Mouse (Mus musculus): Measurements from ENCODE around the gene Olfr520. TPM values are rescaled to one million over a fixed set of nuclear protein-coding genes. Genes with fewer than 3 reads are reported as not detected.
"Not testable (repeated sequence)": the region's sequence is repeated elsewhere in the genome, so short reads cannot be mapped to it uniquely, and the experiment has no call there.

Gene Olfr520
- polyA plus RNA-seq (2015; fragmentation: Nextera tagmentation; extraction: Ambion mirVana): not detected in 2 replicates

GRCm38 (mm10) chr7:99729973-99730372 is at the start of gene Olfr520:
TSS of gene Olfr520 (plus strand) at chr7:99730273.
- Histone ChIP-seq H3K4me1 (replicated peaks) (no peaks in the 10 kb centered on the region), H3K36me3 (no peaks in the 10 kb centered on the region), H3K9ac (no peak within 1 kb of the TSS), H3K27me3 (no peaks in the 10 kb centered on the region), H3K9me3 (no peaks in the 10 kb centered on the region), H3K4me3 (no peak within 1 kb of the TSS), H3K4me2 (no peak within 1 kb of the TSS), H3K27ac (replicated peaks) (no peak within 1 kb of the TSS)
- 85% methylated on average over 2 of the region's 2 CpGs for WGBS
- no peak for ATAC-seq (ENCODE audit: low FRiP score, low read depth)

GRCm38 (mm10) chr7:99680771-99681170 is 49.3 kb upstream of the Olfr520 start:
- WGBS: 75% methylated on average over 5 of the region's 5 CpGs
- no peaks in the 10 kb centered on the region for H3K27me3 ChIP-seq
- no peak overlapping the region for H3K4me2 ChIP-seq
- no peak overlapping the region for H3K27ac ChIP-seq (replicated peaks)
- H3K4me1 ChIP-seq (replicated peaks): no peaks in the 10 kb centered on the region
- no peaks in the 10 kb centered on the region for H3K36me3 ChIP-seq
- no peak overlapping the region for H3K9ac ChIP-seq
- no peak overlapping the region for H3K4me3 ChIP-seq
- H3K9me3 ChIP-seq: no peaks in the 10 kb centered on the region
- ATAC-seq (ENCODE audit: low FRiP score, low read depth): no peak

DNA sequence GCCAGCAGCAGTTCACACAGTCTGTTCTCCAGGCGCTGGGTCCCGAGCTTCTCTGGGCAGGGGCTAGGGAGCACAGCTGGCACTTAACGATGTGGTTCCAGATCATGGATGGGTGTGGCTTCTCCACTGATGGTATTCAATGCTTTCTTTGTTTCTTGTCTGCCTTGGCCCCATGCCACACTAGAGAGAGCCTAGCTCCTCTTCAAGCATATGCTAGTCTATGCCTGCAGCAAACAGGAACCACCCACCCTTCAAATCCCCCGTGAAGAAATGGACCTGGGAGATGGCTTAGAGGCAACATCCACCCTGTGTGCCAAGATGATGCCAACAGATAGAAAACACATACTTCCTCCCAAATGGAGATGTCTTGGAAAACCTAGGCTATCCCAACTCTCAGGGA is 46.0 kb upstream of the Olfr520 start:
- no peaks in the 10 kb centered on the region for H3K9me3 ChIP-seq
- H3K4me3 ChIP-seq: no peak overlapping the region
- H3K27ac ChIP-seq (replicated peaks): no peak overlapping the region
- no peaks in the 10 kb centered on the region for H3K27me3 ChIP-seq
- H3K4me1 ChIP-seq (replicated peaks): no peaks in the 10 kb centered on the region
- WGBS: 60% methylated on average over 4 of the region's 4 CpGs
- H3K4me2 ChIP-seq: no peak overlapping the region
- no peak for ATAC-seq (ENCODE audit: low FRiP score, low read depth)
- no peaks in the 10 kb centered on the region for H3K36me3 ChIP-seq
- H3K9ac ChIP-seq: no peak overlapping the region

DNA sequence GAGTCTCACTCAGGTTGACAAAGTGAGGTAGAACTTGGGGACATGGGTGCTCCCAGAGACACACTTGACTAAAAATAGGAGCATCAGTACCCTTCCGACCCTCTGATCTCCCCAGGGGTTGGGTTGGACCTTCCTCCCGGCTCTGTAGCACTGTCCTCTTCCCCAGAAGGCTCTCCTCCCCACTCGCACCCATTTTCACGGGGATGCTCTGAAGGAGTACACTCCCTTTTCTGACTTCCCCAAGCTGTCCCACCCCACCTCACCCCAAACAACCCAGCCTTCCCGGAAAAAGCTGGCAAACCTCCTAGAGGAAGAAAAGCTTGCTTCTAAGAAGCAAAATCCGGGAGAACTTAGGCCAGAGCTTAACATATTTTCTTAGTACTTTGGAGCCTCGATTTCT is 39.3 kb upstream of the Olfr520 start:
- Histone ChIP-seq H3K27ac (replicated peaks) (no peak overlapping the region), H3K4me3 (no peak overlapping the region), H3K36me3 (no peaks in the 10 kb centered on the region), H3K27me3 (no peaks in the 10 kb centered on the region), H3K9ac (no peak overlapping the region), H3K4me1 (replicated peaks) (no peaks in the 10 kb centered on the region), H3K4me2 (no peak overlapping the region), H3K9me3 (no peaks in the 10 kb centered on the region)
- 84% methylated on average over 7 of the region's 7 CpGs for WGBS
- no peak for ATAC-seq (ENCODE audit: low FRiP score, low read depth)

DNA sequence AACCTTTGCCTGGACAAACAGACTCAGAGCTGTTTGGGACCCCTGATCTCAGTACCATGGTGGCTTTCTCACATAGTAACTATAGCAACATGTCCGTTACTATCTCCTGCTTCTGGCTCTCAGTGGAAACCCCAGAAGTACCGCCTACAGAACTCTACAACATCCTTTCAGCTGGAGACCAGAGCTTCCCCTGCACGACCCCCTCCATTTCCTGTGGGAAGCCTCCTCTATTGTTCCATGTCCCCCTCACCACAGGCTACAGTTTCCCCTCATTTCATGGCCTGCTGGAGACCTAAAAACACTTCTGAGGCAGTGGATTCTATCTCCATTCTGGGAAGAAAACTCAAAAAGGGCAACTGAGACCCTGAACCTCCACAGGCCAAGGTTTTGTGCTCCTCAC is 37.7 kb upstream of the Olfr520 start:
- ATAC-seq (ENCODE audit: low FRiP score, low read depth): no peak
- H3K27me3 ChIP-seq: no peaks in the 10 kb centered on the region
- H3K27ac ChIP-seq (replicated peaks): no peak overlapping the region
- H3K4me2 ChIP-seq: no peak overlapping the region
- H3K4me1 ChIP-seq (replicated peaks): no peaks in the 10 kb centered on the region
- WGBS: 38% methylated on average over 3 of the region's 3 CpGs
- no peaks in the 10 kb centered on the region for H3K36me3 ChIP-seq
- H3K4me3 ChIP-seq: no peak overlapping the region
- H3K9ac ChIP-seq: no peak overlapping the region
- no peaks in the 10 kb centered on the region for H3K9me3 ChIP-seq

- no peaks in the 10 kb centered on the region for H3K27me3 ChIP-seq
- H3K4me1 ChIP-seq (replicated peaks): no peaks in the 10 kb centered on the region; the same call in 1 of the 2 replicates
- no peak overlapping the region for H3K9ac ChIP-seq
- H3K27ac ChIP-seq (replicated peaks): no peak overlapping the region
- H3K9me3 ChIP-seq: no peaks in the 10 kb centered on the region
- no peak overlapping the region for H3K4me3 ChIP-seq
- no peak for ATAC-seq (ENCODE audit: low FRiP score, low read depth)
- H3K4me2 ChIP-seq: no peak overlapping the region
- 96% methylated on average over 3 of the region's 3 CpGs for whole genome bisulfite sequencing
- no peaks in the 10 kb centered on the region for H3K36me3 ChIP-seq
Measured at GRCm38 (mm10) chr7:99693387-99693786, 36.7 kb upstream of the Olfr520 start.

DNA sequence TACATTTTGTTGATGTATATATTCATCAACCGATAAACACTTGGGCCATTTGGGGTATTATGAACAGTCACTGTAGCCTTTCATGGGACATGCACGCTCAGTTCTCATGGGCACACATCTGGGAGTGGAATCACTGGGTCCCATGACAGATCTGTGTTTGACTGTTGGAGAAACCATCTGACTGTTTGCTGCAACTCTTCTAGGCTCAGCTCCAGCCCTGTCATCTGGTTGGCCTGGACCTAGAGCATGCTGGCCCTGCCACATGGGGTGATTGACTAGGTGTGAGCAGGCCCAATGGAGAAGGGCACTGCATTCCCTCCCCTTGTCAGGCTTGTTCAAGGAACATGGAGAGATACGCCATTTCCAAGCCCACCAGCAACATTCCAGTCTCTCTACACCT is 36.1 kb upstream of the Olfr520 start:
- Histone ChIP-seq H3K36me3 (no peaks in the 10 kb centered on the region), H3K4me3 (no peak overlapping the region), H3K9ac (no peak overlapping the region), H3K27me3 (no peaks in the 10 kb centered on the region), H3K27ac (replicated peaks) (no peak overlapping the region), H3K4me2 (no peak overlapping the region), H3K4me1 (replicated peaks) (peaks cover 4% of the 10 kb centered on the region; the same call in 1 of the 2 replicates), H3K9me3 (no peaks in the 10 kb centered on the region)
- ATAC-seq (ENCODE audit: low FRiP score, low read depth): no peak
- 95% methylated on average over 3 of the region's 3 CpGs for WGBS

GRCm38 (mm10) chr7:99694424-99694823 is 35.6 kb upstream of the Olfr520 start:
- 82% methylated on average over 5 of the region's 5 CpGs for whole genome bisulfite sequencing
- H3K4me1 ChIP-seq (replicated peaks); ATAC-seq (ENCODE audit: low FRiP score, low read depth); H3K9ac ChIP-seq; H3K27ac ChIP-seq (replicated peaks); H3K4me3 ChIP-seq; H3K36me3 ChIP-seq; H3K4me2 ChIP-seq; H3K9me3 ChIP-seq; H3K27me3 ChIP-seq: not testable (repeated sequence)

DNA sequence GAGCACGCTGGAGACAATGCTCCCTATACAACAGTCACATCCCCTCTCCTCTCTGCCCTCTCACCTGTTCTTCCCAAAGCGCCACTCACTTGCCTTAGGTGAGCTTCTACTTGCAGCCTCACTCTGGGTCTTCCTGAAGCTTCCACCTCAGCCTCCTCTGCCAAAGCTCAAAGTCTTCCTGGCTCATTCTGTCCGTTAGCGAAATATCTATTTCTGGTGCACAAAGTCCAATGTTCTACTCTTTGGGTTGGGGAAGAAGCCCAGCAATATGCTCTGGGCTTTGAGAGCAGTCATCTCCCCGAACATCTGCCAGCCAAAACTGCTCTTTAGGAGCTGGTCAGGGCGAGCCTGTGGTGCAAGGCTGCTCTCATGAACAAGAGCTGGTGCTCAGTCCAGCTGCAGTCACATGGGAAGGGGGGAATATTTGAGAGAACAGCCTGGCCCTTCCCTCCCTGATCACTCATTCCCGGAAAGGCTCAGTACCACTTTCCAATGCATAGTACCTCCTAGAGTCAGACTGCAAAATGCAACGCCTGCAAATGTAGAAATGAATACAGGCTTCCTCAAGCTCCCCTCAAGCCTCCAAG is 34.5 kb upstream of the Olfr520 start:
- ATAC-seq (ENCODE audit: low FRiP score, low read depth): no peak

DNA sequence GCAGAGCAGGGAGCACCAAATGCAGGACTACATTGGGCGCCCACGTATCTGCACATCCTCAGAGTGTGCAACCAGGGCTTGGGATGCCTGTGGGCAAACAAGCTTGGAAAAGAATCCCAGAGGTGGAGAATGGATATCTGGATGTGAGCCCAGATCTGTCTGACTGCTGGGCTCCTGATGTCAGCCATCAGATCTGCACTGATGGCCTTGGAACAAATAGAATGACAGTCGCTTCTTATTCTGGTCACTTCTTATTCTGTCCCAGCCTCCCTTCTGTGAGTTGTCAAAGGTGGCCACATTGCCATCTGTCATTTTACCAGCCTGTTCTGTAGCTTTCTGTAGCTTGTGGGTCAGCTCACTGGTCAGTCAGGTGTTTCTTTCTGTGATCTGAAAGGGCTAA is 31.5 kb upstream of the Olfr520 start:
- Histone ChIP-seq H3K9me3 (no peaks in the 10 kb centered on the region), H3K4me2 (no peak overlapping the region), H3K27ac (replicated peaks) (peak overlapping the region; percentile 17; the same call in 1 of the 2 replicates), H3K9ac (no peak overlapping the region), H3K4me3 (no peak overlapping the region), H3K36me3 (no peaks in the 10 kb centered on the region), H3K27me3 (no peaks in the 10 kb centered on the region), H3K4me1 (replicated peaks) (peaks cover 4% of the 10 kb centered on the region; the same call in 1 of the 2 replicates)
- 80% methylated on average over 3 of the region's 3 CpGs for WGBS
- ATAC-seq (ENCODE audit: low FRiP score, low read depth): no peak

More for the DNA sequence above, 34.5 kb upstream of the Olfr520 start:
- 88% methylated on average over 8 of the region's 8 CpGs for WGBS
- Histone ChIP-seq H3K9me3 (no peaks in the 10 kb centered on the region), H3K27ac (replicated peaks) (no peak overlapping the region), H3K36me3 (no peaks in the 10 kb centered on the region), H3K9ac (no peak overlapping the region), H3K27me3 (no peaks in the 10 kb centered on the region), H3K4me2 (no peak overlapping the region), H3K4me1 (replicated peaks) (peaks cover 4% of the 10 kb centered on the region; the same call in 1 of the 2 replicates), H3K4me3 (no peak overlapping the region)

GRCm38 (mm10) chr7:99699106-99699505 is 31.0 kb upstream of the Olfr520 start:
- H3K4me1 ChIP-seq (replicated peaks): peaks cover 4% of the 10 kb centered on the region; the same call in 1 of the 2 replicates
- no peak overlapping the region for H3K9ac ChIP-seq
- H3K9me3 ChIP-seq: no peaks in the 10 kb centered on the region
- H3K27ac ChIP-seq (replicated peaks): peak overlapping the region; percentile 17; the same call in 1 of the 2 replicates
- no peaks in the 10 kb centered on the region for H3K27me3 ChIP-seq
- no peak overlapping the region for H3K4me3 ChIP-seq
- H3K36me3 ChIP-seq: no peaks in the 10 kb centered on the region
- no peak overlapping the region for H3K4me2 ChIP-seq
- ATAC-seq (ENCODE audit: low FRiP score, low read depth): no peak
- 71% methylated on average over 3 of the region's 3 CpGs for WGBS

GRCm38 (mm10) chr7:99699709-99700151 is 30.3 kb upstream of the Olfr520 start:
- WGBS: 75% methylated on average over 3 of the region's 3 CpGs
- H3K27ac ChIP-seq (replicated peaks): peak overlapping the region; percentile 60; the same call in 1 of the 2 replicates
- no peak overlapping the region for H3K4me3 ChIP-seq
- H3K9ac ChIP-seq: no peak overlapping the region
- H3K36me3 ChIP-seq: no peaks in the 10 kb centered on the region
- H3K4me2 ChIP-seq: no peak overlapping the region
- H3K27me3 ChIP-seq: no peaks in the 10 kb centered on the region
- no peak for ATAC-seq (ENCODE audit: low FRiP score, low read depth)
- H3K9me3 ChIP-seq: no peaks in the 10 kb centered on the region
- peaks cover 4% of the 10 kb centered on the region; the same call in 1 of the 2 replicates for H3K4me1 ChIP-seq (replicated peaks)

DNA sequence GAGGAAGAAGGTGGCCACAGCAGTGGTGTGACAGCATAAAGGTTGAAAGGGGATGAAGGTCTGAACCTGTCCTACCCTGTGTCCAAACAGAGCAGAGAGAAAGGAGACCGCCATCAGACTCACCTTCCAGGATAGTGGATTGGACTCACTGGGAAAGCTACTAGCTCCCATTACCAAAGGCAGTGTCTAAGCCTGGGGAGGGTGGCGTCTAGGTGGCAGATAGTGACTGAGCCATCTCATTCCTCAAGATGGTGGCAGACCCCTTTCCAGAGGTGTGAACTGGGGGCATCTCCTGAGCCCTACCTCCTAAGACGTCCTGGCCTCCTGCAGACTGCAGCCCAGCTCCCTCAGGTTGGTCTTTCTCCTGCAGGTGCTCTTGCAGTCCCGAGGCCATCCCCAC is 29.4 kb upstream of the Olfr520 start:
- H3K27me3 ChIP-seq: no peaks in the 10 kb centered on the region
- H3K4me2 ChIP-seq: no peak overlapping the region
- no peak overlapping the region for H3K9ac ChIP-seq
- no peaks in the 10 kb centered on the region for H3K9me3 ChIP-seq
- no peak overlapping the region for H3K27ac ChIP-seq (replicated peaks)
- no peaks in the 10 kb centered on the region for H3K36me3 ChIP-seq
- no peak overlapping the region for H3K4me3 ChIP-seq
- H3K4me1 ChIP-seq (replicated peaks): peaks cover 4% of the 10 kb centered on the region; the same call in 1 of the 2 replicates
- 96% methylated on average over 4 of the region's 4 CpGs for WGBS
- no peak for ATAC-seq (ENCODE audit: low FRiP score, low read depth)

Measured in hindbrain, embryonic 15.5 days (tissue).